Mouse (Mus musculus): ENCODE measurements around the gene Nek9.

- TF ChIP-seq POLR2A (IDR thresholded peaks at IDR 0.05; ENCODE audit: control insufficient read depth, extremely low read depth, insufficient read depth, low read length, poor library complexity) (no peak), CTCF (IDR thresholded peaks at IDR 0.05; ENCODE audit: borderline replicate concordance, control insufficient read depth, extremely low read depth, insufficient read depth, low read length, poor library complexity) (no peak)
Measured at GRCm38 (mm10) chr12:85271132-85271842, 67.9 kb downstream of the Nek9 start.
